Mouse (Mus musculus) heart, adult 9 months (tissue): ENCODE measurements around the gene Ext2.

ENCODE experiments used
- DNase-seq, 2 experiments: peaks; one replicate each; pipeline ENCODE4 v3.0.0; 2022; ENCODE audit warnings: low spot score in 2 of 2

Gene Ext2

GRCm38 (mm10) chr2:93624665-93625408 is 197.5 kb downstream of the Ext2 start:
- no peak for DNase-seq

DNA sequence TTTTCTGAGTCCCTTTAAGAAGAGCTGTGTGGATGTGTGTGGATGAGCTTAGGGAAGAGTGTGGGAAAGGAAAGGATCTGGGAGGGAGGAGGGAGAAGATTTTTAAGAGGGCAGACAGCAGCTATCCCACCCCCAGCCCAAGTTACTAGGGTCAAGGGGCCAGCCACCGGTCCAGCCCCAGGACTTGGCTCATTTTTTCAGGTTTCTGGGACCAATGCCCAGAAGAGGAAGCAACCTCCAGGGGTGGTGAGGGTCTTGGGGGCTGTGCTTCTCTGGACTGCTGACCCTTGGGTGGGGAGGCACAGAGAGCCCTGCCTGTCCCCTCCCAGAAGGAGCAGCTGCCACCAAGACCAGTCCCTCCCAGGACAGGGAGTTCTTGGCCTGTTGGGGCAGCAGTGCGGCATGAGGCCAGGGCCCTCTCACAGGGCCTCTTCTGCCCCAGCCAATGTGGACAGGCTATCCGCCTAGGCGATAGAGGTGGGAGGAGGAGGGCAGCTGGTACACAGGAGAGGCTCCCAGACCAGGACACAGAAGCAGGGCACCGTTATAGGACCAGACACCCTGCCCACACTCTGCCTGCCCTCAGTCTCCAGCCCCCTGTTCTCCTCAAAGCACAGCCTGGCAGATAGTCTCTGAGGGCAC is 203.0 kb downstream of the Ext2 start:
- peak; percentile 65 to 73 for DNase-seq

- DNase-seq = no peak
Observed at GRCm38 (mm10) chr2:93618447-93619199, 203.7 kb downstream of the Ext2 start.

DNA sequence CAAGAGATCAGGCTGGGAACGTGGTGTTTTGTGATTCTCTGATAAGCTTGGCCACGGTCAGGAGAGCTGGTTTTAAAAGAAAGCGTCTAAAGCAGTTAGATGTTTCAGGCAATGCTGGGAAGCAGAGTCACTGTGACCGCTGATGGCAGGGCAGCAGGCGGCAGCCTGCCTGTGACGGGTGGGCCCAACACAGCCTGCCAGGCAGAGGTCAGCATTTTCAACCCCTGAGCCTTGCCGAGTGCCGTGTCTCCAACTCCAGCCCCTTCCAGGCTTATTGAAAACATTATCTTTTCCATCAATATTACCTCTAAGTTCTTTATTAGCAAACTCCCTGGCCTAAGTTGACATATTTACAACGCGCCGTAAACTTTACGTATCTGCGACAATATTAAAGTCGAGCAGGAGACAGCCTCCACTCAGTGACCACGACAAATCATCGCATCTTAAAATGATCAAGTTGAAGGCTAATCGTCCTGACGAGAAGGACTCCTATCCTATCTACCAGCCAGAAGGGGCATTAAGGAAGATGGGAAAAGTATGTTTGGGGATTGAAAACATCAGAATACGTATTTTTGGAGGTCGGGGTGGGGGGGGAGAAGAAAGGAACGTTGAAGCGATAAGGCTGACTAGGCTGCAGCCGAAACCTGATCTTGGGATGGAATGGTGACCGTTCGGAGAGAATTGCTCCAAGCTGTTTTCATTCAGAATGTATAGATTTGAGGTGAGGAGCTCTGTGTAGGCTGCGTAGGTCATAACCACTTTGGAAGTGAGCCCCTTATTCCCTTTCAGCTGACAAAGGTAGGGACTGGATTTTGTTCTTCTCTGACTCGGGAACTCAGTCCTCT is 206.3 kb downstream of the Ext2 start:
- DNase-seq = no peak

DNA sequence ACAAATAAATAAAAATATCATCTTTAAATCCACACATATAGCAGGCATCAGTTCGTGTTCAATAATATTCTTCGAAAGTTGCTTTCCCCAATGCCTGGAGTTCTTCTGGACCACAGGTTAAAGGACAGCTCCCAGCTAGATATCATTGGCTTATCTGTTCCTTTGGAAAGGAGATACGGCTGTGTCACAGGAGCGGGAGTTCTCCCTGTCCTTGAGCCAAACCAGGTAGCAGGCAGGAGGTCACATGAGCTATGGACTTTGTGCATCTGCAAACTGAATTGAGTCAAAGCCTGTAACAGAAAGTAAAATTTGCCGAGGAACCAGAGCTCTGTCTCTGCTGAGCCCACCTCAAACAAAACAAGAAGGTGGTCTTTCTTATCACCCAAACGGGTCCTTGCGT is 209.3 kb downstream of the Ext2 start:
- DNase-seq = no peak
